Mouse (Mus musculus): Measurements from ENCODE around the gene Grcc10. TPM values are rescaled to one million over a fixed set of nuclear protein-coding genes. Genes with fewer than 3 reads are reported as not detected.

The Grcc10 gene
- polyA plus RNA-seq, 1 experiment: 207 TPM

DNA sequence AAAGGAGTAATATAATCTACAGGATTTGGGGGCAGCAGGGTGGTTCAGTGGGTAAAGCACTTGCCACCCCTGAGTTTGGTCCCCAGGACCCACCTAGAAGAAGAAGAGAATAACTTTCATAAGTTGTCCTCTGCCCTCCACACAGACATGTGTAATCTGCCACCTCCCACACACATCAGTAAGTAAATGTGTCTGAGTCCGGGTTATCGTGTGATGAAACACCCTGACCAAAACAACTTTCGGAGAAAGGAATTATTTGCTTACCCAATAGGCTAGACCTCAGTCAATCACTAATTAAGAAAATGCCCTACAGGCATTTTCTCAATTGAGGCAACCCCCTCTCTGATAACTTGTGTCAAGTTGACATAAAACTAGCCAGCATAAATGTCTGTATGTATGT, 50.7 kb downstream of the Grcc10 start:
- Histone ChIP-seq H3K27ac (ENCODE audit: control insufficient read depth, insufficient read depth, low read depth, low read length) (no peak overlapping the region), H3K36me3 (ENCODE audit: control insufficient read depth, insufficient read depth, low read length) (no peaks in the 10 kb centered on the region), H3K27me3 (ENCODE audit: control insufficient read depth, insufficient read depth, low read length) (no peaks in the 10 kb centered on the region), H3K4me3 (ENCODE audit: control insufficient read depth, low read depth, low read length) (no peak overlapping the region), H3K4me1 (ENCODE audit: control insufficient read depth, insufficient read depth, low read length) (no peaks in the 10 kb centered on the region)
- TF ChIP-seq POLR2A (IDR thresholded peaks at IDR 0.05; ENCODE audit: control insufficient read depth, low read depth, low read length): no peak

Other genes with a start within 250 kb of the Grcc10 start
- 0.64 and 0.89 TPM in 2 replicates for gene C1rl, start 248.3 kb downstream of the Grcc10 start, polyA plus RNA-seq (2012; rRNA removed)
- 4.3 and 5.5 TPM in 2 replicates for gene C1ra, start 229.0 kb downstream of the Grcc10 start, polyA plus RNA-seq (2012; rRNA removed)
- 9.4 and 10.5 TPM in 2 replicates for gene C1s1, start 199.0 kb downstream of the Grcc10 start, polyA plus RNA-seq (2012; rRNA removed)
- 0.05 and 0.06 TPM in 2 replicates for gene C1rb, start 171.1 kb downstream of the Grcc10 start, polyA plus RNA-seq (2012; rRNA removed)
- gene C1s2, start 105.3 kb downstream of the Grcc10 start, polyA plus RNA-seq (2012; rRNA removed): 0.19 and 0.32 TPM in 2 replicates
- gene Lpcat3, start 78.3 kb downstream of the Grcc10 start, polyA plus RNA-seq (2012; rRNA removed): 282 and 286 TPM in 2 replicates
- 39.9 and 44.1 TPM in 2 replicates for gene Emg1, start 29.2 kb downstream of the Grcc10 start, polyA plus RNA-seq (2012; rRNA removed)
- 47.6 and 50.5 TPM in 2 replicates for gene Phb2, start 29.0 kb downstream of the Grcc10 start, polyA plus RNA-seq (2012; rRNA removed)
- 1.4 and 1.9 TPM in 2 replicates for gene Ptpn6, start 2.7 kb downstream of the Grcc10 start, polyA plus RNA-seq (2012; rRNA removed)
- 0.05 TPM in 1 of 2 replicates, not detected in the other for gene Gm45234, start 14.6 kb upstream of the Grcc10 start, polyA plus RNA-seq (2012; rRNA removed)
- gene Atn1, start 15.2 kb upstream of the Grcc10 start, polyA plus RNA-seq (2012; rRNA removed): 69.3 and 76.1 TPM in 2 replicates
- 0.51 and 0.63 TPM in 2 replicates for gene Eno2, start 28.3 kb upstream of the Grcc10 start, polyA plus RNA-seq (2012; rRNA removed)
- gene Lrrc23, start 38.4 kb upstream of the Grcc10 start, polyA plus RNA-seq (2012; rRNA removed): 105 and 106 TPM in 2 replicates
- gene Spsb2, start 67.3 kb upstream of the Grcc10 start, polyA plus RNA-seq (2012; rRNA removed): 63.6 and 78.1 TPM in 2 replicates
- gene Tpi1, start 72.9 kb upstream of the Grcc10 start, polyA plus RNA-seq (2012; rRNA removed): 471 and 473 TPM in 2 replicates
- 37.4 and 41.2 TPM in 2 replicates for gene Usp5, start 88.1 kb upstream of the Grcc10 start, polyA plus RNA-seq (2012; rRNA removed)
- gene Cdca3, start 88.2 kb upstream of the Grcc10 start, polyA plus RNA-seq (2012; rRNA removed): 218 and 250 TPM in 2 replicates
- gene Gnb3, start 98.9 kb upstream of the Grcc10 start, polyA plus RNA-seq (2012; rRNA removed): 0.07 TPM in 1 of 2 replicates, not detected in the other
- 1.5 and 2.8 TPM in 2 replicates for gene P3h3, start 116.4 kb upstream of the Grcc10 start, polyA plus RNA-seq (2012; rRNA removed)
- 9.0 and 9.6 TPM in 2 replicates for gene Gpr162, start 122.6 kb upstream of the Grcc10 start, polyA plus RNA-seq (2012; rRNA removed)
- 0.53 and 0.67 TPM in 2 replicates for gene Cd4, start 146.8 kb upstream of the Grcc10 start, polyA plus RNA-seq (2012; rRNA removed)
- 0.11 and 0.12 TPM in 2 replicates for gene Lag3, start 170.3 kb upstream of the Grcc10 start, polyA plus RNA-seq (2012; rRNA removed)
- gene Ptms, start 178.7 kb upstream of the Grcc10 start, polyA plus RNA-seq (2012; rRNA removed): 142 and 168 TPM in 2 replicates
- 75.4 and 76.5 TPM in 2 replicates for gene Mlf2, start 190.0 kb upstream of the Grcc10 start, polyA plus RNA-seq (2012; rRNA removed)
- gene Cops7a, start 224.2 kb upstream of the Grcc10 start, polyA plus RNA-seq (2012; rRNA removed): 387 and 413 TPM in 2 replicates